Mouse (Mus musculus): ENCODE results near the gene Zranb1.

DNA sequence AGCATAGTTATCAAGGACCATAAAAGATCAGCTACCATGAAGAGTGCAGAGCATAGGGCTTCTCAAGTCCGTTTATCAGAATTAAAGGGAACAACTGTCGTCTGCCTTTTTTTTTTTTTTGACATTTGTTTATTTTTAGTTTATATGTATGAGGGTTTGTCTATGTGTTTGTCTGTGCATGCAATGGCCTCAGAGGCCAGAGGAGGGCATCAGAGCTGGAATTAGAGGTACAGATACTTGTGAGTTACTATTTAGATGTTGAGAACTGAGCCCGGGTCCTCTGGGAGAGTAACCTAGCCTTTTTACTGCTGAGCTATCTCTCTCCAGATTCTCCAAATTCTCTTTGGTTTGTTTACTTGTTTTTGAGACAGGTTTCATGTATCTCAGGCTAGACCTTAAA is 27.1 kb upstream of the Zranb1 start:
- TF ChIP-seq CTCF (IDR thresholded peaks at IDR 0.05; ENCODE audit: borderline replicate concordance, insufficient read depth, low read depth, low read length) (no peak), POLR2A (IDR thresholded peaks at IDR 0.05; ENCODE audit: borderline replicate concordance, insufficient read depth, low read length) (no peak)
